ENCODE assay signal across 8 mouse cellular contexts in the genomic region with DNA sequence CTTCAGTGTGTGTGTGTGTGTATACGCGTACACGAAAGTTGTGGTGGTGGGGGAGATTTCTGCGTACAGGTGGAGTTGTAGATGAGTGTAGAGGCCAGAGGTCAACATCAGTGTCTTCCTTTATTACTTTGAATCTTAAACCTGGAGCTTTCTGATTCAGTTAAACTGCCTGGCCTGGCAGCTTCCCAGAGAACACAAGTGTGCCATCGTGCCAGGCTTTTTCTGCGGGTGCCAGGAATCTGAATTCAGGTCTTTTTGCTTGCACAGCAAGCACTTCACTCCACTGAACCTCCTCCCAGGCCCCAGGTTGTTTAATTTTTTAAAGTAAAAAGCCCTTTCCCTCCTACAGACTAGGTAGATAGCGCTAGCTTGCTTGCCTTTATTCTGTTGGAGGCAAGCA. TPM values are rescaled to one million over a fixed set of nuclear protein-coding genes. Genes with fewer than 3 reads are reported as not detected.
DNase-seq lines count a peak whose midpoint lies in the region; ATAC-seq lines count a peak whose summit lies in the region.

No protein-coding gene starts in this region.

- H3K27ac ChIP-seq in embryonic facial prominence, embryonic 11.5 days (replicated peaks; ENCODE audit: low read depth, low read length) = peak overlapping the region; percentile 96; the same call in 1 of the 2 replicates
- H3K27ac ChIP-seq in midbrain, embryonic 13.5 days = no peak overlapping the region

- H3K4me1 ChIP-seq in embryonic facial prominence, embryonic 11.5 days (ENCODE audit: control insufficient read depth, insufficient read depth, low read length) = peaks cover 3% of the 10 kb centered on the region; the same call in 1 of the 2 replicates
- peaks cover 22% of the 10 kb centered on the region for H3K4me1 ChIP-seq in midbrain, embryonic 13.5 days (replicated peaks)

- WGBS in embryonic facial prominence, embryonic 11.5 days = 90% methylated on average over 7 of the region's 7 CpGs
- 91% methylated on average over 7 of the region's 7 CpGs for WGBS in midbrain, embryonic 13.5 days

- no peaks in the 10 kb centered on the region for H3K27me3 ChIP-seq in embryonic facial prominence, embryonic 11.5 days (ENCODE audit: control insufficient read depth, insufficient read depth, low read length)
- H3K27me3 ChIP-seq in midbrain, embryonic 13.5 days = no peaks in the 10 kb centered on the region

- peak overlapping the region; percentile 65 for H3K4me2 ChIP-seq in embryonic facial prominence, embryonic 11.5 days (ENCODE audit: low read depth, low read length)
- H3K4me2 ChIP-seq in midbrain, embryonic 13.5 days (replicated peaks) = peak overlapping the region; percentile 60

- no peaks in the 10 kb centered on the region for H3K36me3 ChIP-seq in embryonic facial prominence, embryonic 11.5 days (replicated peaks; ENCODE audit: control insufficient read depth, insufficient read depth, low read depth, low read length)
- H3K36me3 ChIP-seq in midbrain, embryonic 13.5 days = peaks cover 19% of the 10 kb centered on the region

- peak; percentile 53 for DNase-seq in kidney, adult 11 months
- DNase-seq in kidney, postnatal 10 days = no peak
- no peak for DNase-seq in embryonic facial prominence, embryonic 11.5 days (ENCODE audit: low spot score)
- DNase-seq in kidney, adult 8-10 months = peak; percentile 59 to 63
- DNase-seq in left cerebral cortex, adult 18-20 months (ENCODE audit: low spot score in 2 of 2) = no peak
- no peak for DNase-seq in right cerebral cortex, adult 18-20 months
- DNase-seq in layer of hippocampus, postnatal 36 days = no peak

- peak overlapping the region; percentile 99 for H3K9ac ChIP-seq in embryonic facial prominence, embryonic 11.5 days (replicated peaks; ENCODE audit: low read length)
- peak overlapping the region; percentile 98 for H3K9ac ChIP-seq in midbrain, embryonic 13.5 days (replicated peaks)

- H3K4me3 ChIP-seq in embryonic facial prominence, embryonic 11.5 days (ENCODE audit: low read depth, low read length) = peak overlapping the region; percentile 88; the same call in 1 of the 2 replicates
- peak overlapping the region; percentile 85 for H3K4me3 ChIP-seq in midbrain, embryonic 13.5 days (replicated peaks)

- no peak for ATAC-seq in embryonic facial prominence, embryonic 11.5 days (replicated peaks; ENCODE audit: insufficient number of reproducible peaks, low FRiP score, low TSS enrichment, low read depth)
- no peak for ATAC-seq in midbrain, embryonic 13.5 days

- H3K9me3 ChIP-seq in embryonic facial prominence, embryonic 11.5 days (replicated peaks; ENCODE audit: control insufficient read depth, low read length) = no peaks in the 10 kb centered on the region
- H3K9me3 ChIP-seq in midbrain, embryonic 13.5 days = no peaks in the 10 kb centered on the region

RNA-seq across cellular contexts. Expression of gene Cep63, which starts 1.1 kb away (rescaled TPM):
- polyA plus RNA-seq in embryonic facial prominence, embryonic 11.5 days (2014; fragmentation: Nextera tagmentation; extraction: Ambion mirVana) = 53.2 and 53.7 TPM in 2 replicates
- polyA plus RNA-seq in midbrain, embryonic 13.5 days (2015; fragmentation: Nextera tagmentation; extraction: Ambion mirVana) = 48.3 and 51.6 TPM in 2 replicates
- 10 to 100 TPM; 31.3 to 32.5 TPM for total RNA-seq in left cerebral cortex, adult 18-20 months (2021)
- total RNA-seq in layer of hippocampus, postnatal 36 days (2021) = 10 to 100 TPM; 29.5 to 31.0 TPM

RNA-seq across cellular contexts. Expression of gene Anapc13, which starts 1.3 kb away (rescaled TPM):
- polyA plus RNA-seq in embryonic facial prominence, embryonic 11.5 days (2014; fragmentation: Nextera tagmentation; extraction: Ambion mirVana) = 148 and 161 TPM in 2 replicates
- 179 and 203 TPM in 2 replicates for polyA plus RNA-seq in midbrain, embryonic 13.5 days (2015; fragmentation: Nextera tagmentation; extraction: Ambion mirVana)
- total RNA-seq in left cerebral cortex, adult 18-20 months (2021) = 100 to 1,000 TPM; 107 to 112 TPM
- 100 to 1,000 TPM; 100 to 111 TPM for total RNA-seq in layer of hippocampus, postnatal 36 days (2021)

Comparison
In these comparisons a context has a peak if more than half of its experiments do, and no peak if none do; other contexts are left out.
1. DNase-seq: peak in kidney, adult 11 months (single experiment) and kidney, adult 8-10 months (2 of 2); none in kidney, postnatal 10 days (single experiment), embryonic facial prominence, embryonic 11.5 days (single experiment), left cerebral cortex, adult 18-20 months (0 of 2), right cerebral cortex, adult 18-20 months (single experiment) and layer of hippocampus, postnatal 36 days (0 of 2).